Mouse (Mus musculus) frontal cortex, postnatal 25 days (tissue): ENCODE results near the gene Fbxw10.

ENCODE experiments used
- DNase-seq, 2 experiments: peaks; one replicate each; pipeline ENCODE4 v3.0.0; 2022; ENCODE audit warnings: low spot score in 2 of 2

The Fbxw10 gene

DNA sequence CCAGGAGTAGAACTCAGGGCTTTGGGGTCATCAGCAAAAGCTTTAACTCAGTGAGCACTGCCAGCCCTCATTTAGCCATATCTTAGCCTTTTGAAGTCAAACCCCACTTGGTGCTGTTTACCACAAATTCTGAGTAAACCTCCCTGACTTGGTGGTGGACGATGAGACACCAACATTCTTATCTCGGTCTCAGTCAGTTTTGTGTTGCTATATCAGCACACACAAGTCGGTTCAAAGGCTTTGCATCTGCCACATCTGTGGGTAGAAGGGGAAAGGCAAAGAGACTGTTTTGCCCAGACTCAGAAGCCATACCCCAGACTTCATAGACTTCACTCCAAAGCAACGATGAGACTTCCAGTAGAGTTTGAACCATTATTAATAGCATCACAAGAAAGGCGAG lies 2.3 kb upstream of the Fbxw10 start:
- no peak for DNase-seq

DNA sequence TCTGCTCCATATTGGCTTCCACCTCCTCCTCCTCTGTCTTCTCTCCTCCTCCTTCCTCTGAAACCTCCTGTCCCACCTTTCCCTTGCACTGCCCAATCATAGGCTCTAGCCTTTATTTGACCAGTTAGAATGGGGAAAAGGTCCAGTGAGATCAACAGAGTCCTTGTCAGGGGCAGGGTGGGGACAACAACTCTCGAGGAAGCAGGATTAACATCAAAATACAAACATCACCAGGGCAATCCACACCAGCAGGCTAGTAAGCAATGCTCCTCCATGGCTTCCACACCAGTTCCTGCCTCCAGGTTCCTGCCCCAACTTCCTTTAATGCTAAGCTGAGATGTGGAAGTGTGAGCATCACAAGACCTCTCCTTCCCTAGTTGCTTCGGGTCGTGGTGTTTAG lies 1.1 kb upstream of the Fbxw10 start:
- DNase-seq: no peak

DNA sequence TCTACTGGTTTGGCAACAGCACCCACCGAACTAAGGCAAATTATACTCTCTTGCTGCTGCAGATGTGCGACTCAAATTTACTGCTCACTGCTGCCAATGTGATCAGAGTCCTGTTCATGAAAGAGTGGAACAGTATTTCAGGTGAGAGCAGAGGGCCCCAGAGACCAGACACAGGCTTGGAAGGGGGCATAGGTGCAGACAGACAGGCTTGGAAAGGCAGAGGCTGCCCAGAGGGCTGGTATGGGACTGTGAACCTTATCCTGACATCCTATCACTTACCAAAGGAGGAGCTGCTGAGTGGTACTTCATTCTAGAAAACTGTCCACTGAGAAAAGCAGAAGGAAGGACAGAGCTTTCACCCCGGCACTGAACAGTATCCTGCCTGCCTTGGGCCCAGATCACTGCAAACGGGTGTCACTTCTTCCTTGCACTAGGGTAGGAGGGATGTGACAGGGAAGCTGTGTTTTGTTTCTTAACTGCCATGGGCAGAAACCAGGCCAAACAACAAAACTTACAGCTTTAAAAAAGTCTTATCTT lies 854 bp downstream of the Fbxw10 start:
- DNase-seq: no peak

DNA sequence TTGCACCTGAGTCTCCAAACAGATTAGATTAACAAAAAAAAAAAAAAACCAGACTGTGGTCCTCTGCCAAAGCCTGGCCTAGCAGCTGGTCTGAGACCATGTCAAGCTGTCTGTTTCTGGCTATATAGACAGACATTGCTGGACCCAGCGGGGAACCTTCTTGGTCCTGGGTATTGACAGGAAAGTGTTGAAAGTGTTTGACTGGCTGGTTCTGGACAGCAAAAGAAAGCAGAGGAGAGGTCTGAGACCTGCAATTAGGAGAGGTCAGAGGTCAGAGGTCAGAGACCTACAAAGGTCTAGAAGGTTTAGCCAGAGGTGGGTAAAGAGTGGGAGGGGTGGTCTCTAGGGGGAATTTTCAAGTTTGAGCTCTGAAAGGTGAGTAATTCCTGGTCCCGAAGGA lies 1.4 kb downstream of the Fbxw10 start:
- DNase-seq: no peak

DNA sequence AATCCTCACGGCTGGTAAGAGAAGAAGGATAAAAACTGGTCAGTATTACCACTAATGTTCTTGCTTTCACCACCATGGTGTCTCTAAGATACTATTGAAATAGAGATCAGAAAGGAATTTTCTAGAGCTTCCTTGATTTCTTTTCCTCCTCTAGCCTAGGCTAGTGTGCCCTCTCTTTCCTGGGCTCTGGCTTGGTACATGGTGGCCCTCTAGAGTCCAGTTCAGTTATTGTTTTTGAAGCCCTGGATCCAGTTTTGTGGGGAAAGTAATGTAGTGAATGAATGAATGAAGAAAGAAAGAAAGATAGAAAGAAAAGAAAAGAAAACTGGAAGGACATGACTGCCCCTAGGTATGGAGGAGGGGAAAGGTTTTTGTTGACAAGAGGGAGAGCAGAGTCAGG lies 4.3 kb downstream of the Fbxw10 start:
- DNase-seq: no peak

DNA sequence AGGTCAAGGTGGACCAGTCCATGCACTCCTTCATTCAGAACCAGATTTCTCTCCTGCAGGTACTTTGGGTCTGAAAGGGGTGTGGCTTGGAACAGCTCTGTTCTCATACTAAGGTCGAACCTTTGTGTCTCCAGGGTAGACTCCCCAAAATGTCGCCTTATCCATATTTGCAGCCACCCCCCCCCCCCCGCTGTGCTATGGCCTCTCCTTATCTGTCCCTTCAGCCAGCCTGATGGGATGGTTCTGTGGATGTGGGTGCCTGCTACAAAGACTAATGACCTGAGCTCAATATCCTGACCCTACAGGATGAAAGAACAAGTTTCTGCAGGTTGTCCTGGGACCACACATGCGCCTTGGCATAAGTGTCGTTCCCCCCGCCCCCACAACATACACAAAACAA lies 6.5 kb downstream of the Fbxw10 start:
- DNase-seq: no peak

DNA sequence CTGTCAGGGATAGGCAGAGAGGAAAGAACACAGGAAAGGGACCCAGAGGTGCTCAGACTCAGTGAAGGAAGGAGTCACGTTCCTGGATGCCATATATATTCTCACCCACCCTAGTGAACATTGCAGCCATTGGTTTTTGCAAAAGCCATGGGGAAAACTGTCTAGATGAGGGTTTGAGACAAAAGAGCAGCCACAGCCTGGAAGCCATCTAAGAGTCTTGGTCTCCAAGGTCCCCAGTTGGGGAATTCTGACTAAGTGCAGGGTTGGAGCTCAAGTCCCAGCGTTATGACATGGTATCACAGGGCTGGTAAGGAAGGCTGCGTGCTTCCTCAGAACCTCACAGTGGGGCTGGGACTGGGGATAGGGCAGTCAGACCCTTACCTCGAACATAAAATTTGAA lies 18.7 kb downstream of the Fbxw10 start:
- DNase-seq: no peak

DNA sequence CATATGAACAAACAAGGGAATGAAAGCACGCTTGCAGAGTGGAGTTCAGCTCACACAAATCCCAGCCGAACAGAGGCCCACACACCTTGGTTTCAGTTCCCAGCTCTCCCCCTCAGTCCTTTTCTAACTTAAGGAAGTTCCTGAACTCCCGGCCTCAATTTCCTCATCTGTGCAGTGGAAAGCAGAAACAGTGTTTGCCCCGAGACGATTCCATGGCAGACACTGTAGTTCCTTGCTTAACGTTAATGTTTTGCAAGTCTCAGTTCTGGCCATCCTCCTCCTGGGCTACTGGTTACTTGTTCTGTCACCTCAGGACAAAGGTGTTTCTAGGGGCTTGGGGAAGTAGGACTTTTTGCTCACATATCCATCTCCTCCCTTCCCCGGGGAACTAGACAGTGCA lies 19.8 kb downstream of the Fbxw10 start:
- no peak for DNase-seq

DNA sequence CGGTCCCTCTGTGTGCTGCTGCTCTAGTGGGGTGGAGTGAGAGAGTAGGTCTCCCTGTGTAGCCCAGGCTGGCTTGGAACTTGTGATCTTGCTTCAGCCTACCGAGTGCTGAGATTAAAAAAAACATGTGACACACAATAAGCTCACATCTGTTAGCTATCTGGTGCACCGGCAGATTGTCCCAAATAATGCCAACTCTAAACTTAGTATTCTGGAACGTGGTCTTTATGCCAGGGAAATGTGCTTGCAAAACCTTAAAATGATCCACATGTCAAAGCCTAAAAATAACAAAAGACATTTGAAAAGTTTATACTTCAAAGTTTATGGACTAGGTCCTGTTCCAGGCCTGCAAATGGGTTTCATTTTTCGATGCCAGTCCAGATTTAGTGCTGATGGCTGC lies 22.3 kb downstream of the Fbxw10 start:
- DNase-seq: no peak

DNA sequence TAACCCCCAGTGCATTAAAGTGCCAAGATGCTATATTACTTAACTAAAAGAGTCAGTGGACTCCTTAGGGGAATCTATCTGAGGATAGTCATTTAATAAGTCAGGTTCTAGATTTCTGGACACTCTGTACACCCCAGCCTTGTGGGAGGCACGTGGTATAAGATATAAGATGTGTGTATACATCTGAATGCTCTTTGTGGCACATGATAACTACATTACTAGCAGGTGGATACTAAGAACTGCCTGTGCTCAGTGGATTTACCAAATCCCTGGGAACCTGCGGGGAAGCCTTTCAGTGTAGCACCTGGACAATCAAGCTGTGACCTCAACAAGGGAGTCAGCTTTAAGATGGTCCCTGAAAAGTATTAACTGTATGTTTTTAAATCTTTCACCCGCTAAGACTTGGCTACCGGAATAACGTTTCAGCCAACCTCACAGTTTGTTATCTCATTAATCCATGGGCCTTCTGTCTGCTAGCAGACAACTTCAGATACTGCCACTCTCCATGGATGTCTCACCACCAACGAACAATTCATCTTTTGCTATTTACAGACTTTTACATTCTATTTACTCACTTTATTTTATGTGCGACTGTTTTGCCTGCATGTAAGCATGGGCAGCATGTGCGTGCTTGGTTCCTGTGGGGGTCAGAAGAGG lies 23.0 kb downstream of the Fbxw10 start:
- no peak for DNase-seq

DNA sequence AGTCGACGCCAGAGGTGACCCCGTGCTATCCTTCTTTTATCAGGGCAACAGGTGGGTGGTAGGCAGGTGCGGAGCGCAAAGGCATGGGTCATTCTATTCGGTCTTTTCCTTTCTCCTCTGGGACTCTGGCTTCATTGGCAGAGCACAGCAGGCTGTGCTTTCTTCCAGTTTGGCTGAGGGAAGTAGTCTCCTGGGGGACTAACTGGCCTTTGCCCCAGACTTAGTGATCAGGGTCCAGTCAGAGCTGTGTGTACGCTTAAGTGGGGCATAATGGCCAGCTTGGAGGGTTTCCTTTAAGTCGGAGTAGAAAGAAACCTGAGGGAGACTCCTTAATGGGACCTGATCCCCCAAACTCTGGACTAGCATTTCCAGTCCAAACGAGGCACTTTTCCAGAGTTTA lies 26.6 kb downstream of the Fbxw10 start:
- DNase-seq: no peak

DNA sequence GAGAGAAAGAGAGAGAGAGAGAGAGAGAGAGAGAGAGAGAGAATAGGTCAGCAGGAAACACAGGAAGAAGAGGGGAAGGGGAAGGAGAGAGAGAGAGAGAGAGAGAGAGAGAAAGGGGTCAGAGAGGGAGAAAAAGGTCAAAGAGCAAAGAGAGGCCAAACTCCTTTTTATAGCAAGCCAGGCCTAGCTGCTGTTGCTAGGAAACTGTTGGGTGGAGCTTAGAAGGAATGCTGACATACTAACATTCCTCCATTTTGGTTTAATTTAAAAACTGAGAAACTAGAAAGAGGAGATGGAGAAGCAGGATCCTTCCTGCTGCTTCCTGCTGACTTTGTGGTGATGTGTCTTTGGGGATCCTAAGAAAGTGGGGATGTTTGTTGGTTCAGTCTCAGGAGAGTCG lies 28.8 kb downstream of the Fbxw10 start:
- DNase-seq: no peak

DNA sequence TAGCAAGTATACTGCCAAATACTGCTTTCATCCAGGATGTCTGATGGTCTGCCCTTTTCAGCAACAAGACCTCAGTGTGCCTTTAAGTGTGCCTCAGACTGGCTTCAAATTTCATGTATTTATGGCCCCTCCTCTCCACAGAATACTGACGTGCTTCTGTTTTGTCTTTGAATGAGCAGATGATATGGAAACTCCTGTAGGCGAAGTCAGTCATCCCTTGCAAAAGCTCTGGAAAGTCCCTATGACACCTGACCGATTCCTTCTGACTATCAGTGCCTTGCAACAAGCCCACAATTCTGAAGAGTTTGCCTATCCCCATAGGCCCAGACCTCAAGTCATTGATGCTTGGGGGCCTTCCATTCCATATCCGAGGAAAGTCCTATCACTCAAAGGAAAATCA lies 29.6 kb downstream of the Fbxw10 start:
- no peak for DNase-seq

DNA sequence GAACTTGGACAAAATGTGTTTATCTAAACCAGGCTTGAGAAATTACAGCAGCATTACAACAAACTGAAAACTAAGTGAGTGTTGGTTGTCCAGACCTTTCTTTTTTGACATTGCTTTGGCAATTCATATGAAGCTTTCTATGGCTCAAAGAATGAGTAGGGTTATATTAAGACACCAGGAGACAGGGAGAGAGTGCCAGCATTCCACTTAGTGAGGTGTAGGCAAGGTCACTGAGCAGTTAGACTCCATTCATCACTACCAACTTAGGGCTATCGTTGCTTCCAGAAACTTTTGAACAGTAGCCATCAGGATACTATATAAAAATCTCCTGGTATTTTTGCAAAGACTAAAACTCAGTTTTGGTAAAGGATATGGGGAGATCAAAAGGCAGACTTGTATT lies 30.5 kb downstream of the Fbxw10 start:
- no peak for DNase-seq

DNA sequence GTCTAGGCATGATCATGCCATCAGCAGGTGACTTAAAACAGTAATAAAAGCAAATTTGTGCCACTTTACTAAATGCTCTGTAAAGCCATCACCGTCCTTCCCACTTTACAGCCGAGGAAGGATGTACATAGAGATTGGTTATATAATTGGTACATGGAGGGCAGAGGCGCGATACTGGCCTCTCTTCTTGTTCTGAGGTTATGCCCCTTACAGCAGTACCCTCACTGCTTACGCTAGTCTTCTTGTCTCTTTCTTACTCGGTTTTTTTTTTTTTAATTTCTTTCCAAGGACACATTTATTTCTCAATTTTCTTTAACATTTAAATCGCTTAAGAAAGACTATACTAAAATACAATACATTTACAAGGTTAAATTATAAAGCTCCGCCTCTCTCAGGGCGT lies 31.9 kb downstream of the Fbxw10 start:
- DNase-seq: no peak

DNA sequence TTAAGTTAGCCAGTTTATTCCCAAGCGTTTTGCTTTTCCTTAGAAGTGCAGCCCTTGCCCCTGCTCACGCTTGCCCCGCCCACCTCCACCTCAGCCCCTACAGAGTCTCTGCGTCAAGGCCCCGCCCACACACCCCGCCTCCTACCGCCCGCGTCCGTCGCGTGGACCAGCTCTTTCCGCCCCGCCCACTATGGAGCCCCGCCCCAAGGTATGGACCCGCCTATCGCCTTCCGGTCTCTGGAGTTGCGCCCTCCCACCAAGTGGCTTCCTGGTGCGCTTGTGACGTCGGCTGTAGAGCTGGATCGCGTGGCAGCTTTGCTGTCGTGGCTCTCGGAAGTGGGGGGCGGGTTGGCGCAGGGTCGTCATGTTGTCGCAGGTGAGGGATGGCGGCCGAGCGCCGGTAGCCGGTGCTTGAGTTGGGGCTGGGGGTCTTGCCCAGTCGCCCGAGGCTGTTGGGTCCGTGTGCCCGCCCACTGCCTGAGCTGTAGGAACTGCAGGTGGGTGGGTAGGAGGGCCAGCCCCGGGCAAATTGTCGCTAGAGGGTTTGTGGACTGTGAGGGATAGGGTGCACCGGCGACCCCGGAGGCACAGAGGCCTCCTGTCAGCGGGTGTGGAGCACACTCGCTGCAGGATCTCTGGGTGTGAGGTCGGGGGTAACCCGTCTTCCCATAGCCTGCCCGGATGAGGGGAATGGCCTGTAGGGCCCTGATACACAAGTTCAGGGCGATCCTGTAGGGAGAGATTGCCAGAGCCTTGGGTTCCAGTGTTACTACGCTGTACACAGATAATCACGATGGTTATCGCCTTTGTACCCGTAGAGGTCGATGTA lies 32.6 kb downstream of the Fbxw10 start, which contains the start of gene Tvp23b:
Gene Tvp23b (plus strand): TSS at position 236 of the 829 bp plus-strand sequence.
- peak; percentile 91 to 99 for DNase-seq

DNA sequence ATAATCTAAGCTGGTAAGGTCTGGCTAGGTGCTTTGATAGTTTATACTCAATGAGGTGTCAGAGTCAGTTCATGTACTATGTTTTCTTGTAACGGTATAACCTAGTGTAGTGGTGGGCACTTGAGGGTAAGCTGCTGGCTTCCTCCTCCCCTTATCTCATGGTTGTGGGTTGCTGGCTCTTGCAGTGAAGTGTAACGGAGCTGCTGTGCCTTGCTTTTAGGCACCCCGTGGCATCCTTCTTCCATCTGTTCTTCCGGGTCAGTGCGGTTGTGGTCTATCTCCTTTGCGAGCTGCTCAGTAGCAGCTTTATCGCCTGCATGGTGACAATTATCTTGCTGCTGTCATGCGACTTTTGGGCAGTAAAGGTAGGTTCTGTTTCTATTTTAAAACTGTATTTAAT lies 36.5 kb downstream of the Fbxw10 start:
- DNase-seq: no peak

DNA sequence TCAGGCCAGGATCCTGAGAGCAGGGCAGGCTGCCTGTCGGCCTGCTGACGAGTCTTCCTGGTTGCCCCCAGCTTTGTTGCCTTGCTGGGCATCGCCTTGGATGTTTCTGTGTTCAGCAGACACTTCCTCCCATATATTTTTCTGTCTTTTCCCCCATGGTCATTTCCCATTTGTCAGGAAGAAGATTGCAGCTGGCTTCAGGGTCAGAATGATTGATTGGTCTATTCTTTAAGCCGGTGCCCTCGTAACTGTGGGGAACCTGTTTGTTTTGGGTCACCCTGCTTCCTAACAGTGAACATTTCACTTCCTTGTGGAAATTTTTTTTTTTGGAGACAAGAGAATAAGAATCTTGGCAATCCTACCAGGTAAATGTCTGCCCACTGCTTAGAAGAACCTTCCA lies 38.5 kb downstream of the Fbxw10 start:
- no peak for DNase-seq

DNA sequence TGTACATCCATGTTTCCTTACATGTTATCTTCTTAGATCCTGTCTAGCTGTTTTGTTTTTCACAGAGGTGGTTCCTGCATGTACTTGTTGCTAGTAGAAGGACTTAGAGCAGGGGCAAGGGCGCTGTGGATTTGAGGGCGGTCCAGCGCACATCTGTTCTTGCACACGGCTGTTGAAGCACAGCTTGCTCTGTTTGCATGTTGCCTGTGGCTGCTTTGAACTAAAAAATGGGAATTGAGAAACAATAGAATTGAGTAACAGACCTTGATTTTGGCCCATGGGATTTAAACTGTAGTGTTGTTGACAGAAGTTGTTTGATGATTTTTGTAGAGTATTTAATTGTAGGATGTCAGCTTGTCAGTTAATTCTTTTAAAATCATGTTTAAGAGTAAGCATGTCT lies 43.9 kb downstream of the Fbxw10 start:
- DNase-seq: no peak

DNA sequence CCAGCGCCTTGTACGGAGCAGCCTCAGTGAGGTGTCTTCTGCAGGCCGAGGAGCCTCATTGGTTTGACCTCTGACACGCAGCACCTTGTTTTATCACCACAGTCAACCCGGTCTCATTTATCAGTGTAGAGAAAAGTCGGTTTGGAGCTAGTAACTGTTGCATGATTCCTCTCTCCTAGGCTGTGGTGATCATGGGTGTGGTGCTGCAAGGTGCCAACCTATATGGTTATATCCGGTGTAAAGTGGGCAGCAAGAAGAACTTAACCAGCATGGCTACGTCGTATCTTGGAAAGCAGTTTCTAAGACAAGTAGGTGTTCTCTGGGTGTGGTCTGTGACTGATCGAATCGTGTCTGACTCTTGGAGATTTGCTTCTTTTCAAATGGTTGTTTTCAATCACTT lies 44.9 kb downstream of the Fbxw10 start:
- DNase-seq: no peak

DNA sequence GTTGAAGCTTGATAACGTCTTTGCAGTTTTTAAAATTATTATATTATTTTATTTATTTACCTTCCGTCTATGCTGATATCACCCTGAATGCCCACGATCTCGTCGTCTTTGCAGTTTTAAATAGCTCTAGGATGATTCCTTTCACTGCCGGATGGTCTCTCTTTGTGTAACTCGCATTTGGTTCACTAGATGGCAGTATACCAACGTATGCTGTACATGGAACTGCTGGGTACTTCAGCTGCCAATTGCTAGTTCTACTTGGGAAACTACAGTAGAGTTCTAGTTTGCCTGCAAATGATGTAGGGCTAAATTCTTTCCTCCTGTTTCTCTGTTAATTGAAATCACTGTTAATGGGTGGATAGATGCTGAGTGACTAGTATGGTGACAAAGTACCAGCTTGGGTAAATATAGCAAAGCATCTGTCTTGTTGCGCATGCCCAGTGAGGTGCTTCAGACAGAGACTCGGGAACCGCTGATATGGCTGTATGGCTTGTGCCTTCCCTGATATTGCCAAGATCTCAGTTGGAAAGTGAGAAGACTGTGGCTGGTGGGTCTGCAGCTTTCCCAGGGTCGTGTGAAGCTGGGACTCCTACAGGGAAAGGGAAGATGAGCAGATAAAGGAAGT lies 54.9 kb downstream of the Fbxw10 start:
- peak; percentile 12 to 55 for DNase-seq

DNA sequence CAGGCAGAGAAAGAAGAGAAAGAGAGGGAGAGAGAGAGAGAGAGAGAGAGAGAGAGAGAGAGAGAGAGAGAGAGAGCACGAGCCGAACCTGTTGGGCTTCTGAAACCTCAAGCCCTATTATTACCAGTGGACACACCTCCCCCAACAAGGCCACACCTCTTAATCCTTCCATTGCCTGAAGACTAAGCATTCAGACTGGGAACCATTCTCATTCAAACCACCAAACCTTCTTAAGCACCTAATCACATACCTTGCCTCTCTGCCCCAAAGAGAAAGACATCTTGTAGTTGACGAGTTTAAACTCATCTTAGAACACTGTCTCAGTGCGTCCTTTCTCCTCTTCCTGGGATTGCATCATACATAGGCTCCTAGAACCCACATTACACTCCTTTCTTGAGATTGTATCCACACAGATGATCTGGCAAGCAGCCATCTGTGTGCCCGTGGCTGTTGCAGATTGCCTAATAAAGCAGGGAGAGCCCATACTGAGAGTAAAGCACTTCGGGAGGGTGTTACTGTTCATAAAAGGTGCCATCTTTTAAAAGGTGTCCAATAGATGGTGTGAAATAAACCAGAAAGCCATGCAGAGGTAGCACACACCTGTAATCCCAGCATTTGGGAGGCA lies 57.1 kb downstream of the Fbxw10 start:
- no peak for DNase-seq
